Mouse (Mus musculus) neural tube, embryonic 15.5 days (tissue): ENCODE results near the gene Thada. TPM values are rescaled to one million over a fixed set of nuclear protein-coding genes. Genes with fewer than 3 reads are reported as not detected.

ENCODE experiments used
- ATAC-seq: fragments of 200-750 bp; cut with Nextera tagmentation; 2 replicates; pipeline ENCODE4 v1.8.0; 2017; ENCODE audit warnings: mild to moderate bottlenecking, moderate TSS enrichment, moderate library complexity; ENCODE audit not compliant: low FRiP score
- H3K27ac ChIP-seq: fragments of 300-500 bp; sonication (generic); replicated peaks from 2 replicates; pipeline ENCODE4 v1.5.1; 2015; ENCODE audit warnings: mild to moderate bottlenecking, inconsistent platforms
- H3K27me3 ChIP-seq: fragments of 300-500 bp; sonication (generic); replicated peaks from 2 replicates; pipeline ENCODE4 v1.6.1; 2015; ENCODE audit warnings: inconsistent platforms
- H3K36me3 ChIP-seq: fragments of 300-500 bp; sonication (generic); 2 replicates; pipeline ENCODE4 v1.6.1; 2015; ENCODE audit warnings: inconsistent platforms
- H3K4me1 ChIP-seq: fragments of 300-500 bp; sonication (generic); 2 replicates; pipeline ENCODE4 v1.6.1; 2015; ENCODE audit warnings: inconsistent platforms
- H3K4me2 ChIP-seq: fragments of 300-500 bp; sonication (generic); 2 replicates; pipeline ENCODE4 v1.6.1; 2015; ENCODE audit warnings: inconsistent platforms, mild to moderate bottlenecking, moderate library complexity
- H3K4me3 ChIP-seq: fragments of 300-500 bp; sonication (generic); replicated peaks from 2 replicates; pipeline ENCODE4 v1.5.1; 2015; ENCODE audit warnings: mild to moderate bottlenecking, inconsistent platforms
- H3K9ac ChIP-seq: fragments of 300-500 bp; sonication (generic); replicated peaks from 2 replicates; pipeline ENCODE4 v1.6.1; 2015; ENCODE audit warnings: mild to moderate bottlenecking, inconsistent platforms
- H3K9me3 ChIP-seq: fragments of 300-500 bp; sonication (generic); replicated peaks from 2 replicates; pipeline ENCODE4 v1.6.1; 2016; ENCODE audit warnings: inconsistent platforms
- WGBS: fragments of 180-500 bp; shearing (Covaris S2); methylation state at CpG from one replicate; pipeline ENCODE4 v1.1.7; 2015; ENCODE audit warnings: mixed read lengths; 5-methylcytosine and 5-hydroxymethylcytosine counted together
- polyA plus RNA-seq: library from polyadenylated mRNA; unstranded; fragments of >200 nt; fragmentation: Nextera tagmentation; extraction: Ambion mirVana; gene quantifications from 2 replicates; pipeline ENCODE4 v1.2.1, GENCODE M21; 2015

Gene Thada
- polyA plus RNA-seq, 1 experiment from 2014 or later = 7.0 TPM

GRCm38 (mm10) chr17:84435012-84435411 is 31.0 kb downstream of the Thada start:
- Histone ChIP-seq H3K27ac (no peak overlapping the region), H3K4me1 (no peaks in the 10 kb centered on the region), H3K9me3 (no peaks in the 10 kb centered on the region), H3K9ac (no peak overlapping the region), H3K27me3 (no peaks in the 10 kb centered on the region), H3K4me2 (no peak overlapping the region), H3K36me3 (peaks cover 70% of the 10 kb centered on the region), H3K4me3 (no peak overlapping the region)
- 86% methylated on average over 4 of the region's 4 CpGs for WGBS
- no peak for ATAC-seq

DNA sequence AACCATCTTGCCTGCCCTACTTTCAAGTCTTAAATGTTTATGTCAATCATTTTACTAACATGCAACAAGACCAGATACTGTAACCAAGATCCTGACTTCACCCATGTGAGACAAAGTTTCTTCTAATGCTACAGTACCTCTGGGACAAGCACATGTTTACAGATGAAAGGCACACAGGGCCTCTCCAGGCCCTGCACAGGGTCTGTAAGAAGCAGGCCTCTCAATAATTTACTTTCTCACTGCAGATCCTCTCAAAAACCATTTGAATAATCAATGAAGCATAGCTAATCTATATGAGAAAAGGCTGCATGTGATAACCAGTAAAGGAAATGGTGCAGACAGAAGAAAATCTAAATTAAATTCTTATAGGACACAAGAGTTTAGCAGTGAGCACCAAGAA is 31.8 kb downstream of the Thada start:
- Histone ChIP-seq H3K9ac (no peak overlapping the region), H3K4me2 (no peak overlapping the region), H3K36me3 (peaks cover 70% of the 10 kb centered on the region), H3K4me3 (no peak overlapping the region), H3K27me3 (no peaks in the 10 kb centered on the region), H3K27ac (no peak overlapping the region), H3K9me3 (no peaks in the 10 kb centered on the region), H3K4me1 (no peaks in the 10 kb centered on the region)
- ATAC-seq = no peak

GRCm38 (mm10) chr17:84431991-84432390 is 34.0 kb downstream of the Thada start:
- 81% methylated on average over 5 of the region's 5 CpGs for WGBS
- no peaks in the 10 kb centered on the region for H3K9me3 ChIP-seq
- H3K4me2 ChIP-seq = no peak overlapping the region
- no peak overlapping the region for H3K4me3 ChIP-seq
- no peak for ATAC-seq
- no peaks in the 10 kb centered on the region for H3K4me1 ChIP-seq
- H3K36me3 ChIP-seq = peaks cover 65% of the 10 kb centered on the region
- H3K9ac ChIP-seq = no peak overlapping the region
- no peaks in the 10 kb centered on the region for H3K27me3 ChIP-seq
- no peak overlapping the region for H3K27ac ChIP-seq

- Histone ChIP-seq H3K27me3 (no peaks in the 10 kb centered on the region), H3K4me1 (no peaks in the 10 kb centered on the region), H3K27ac (no peak overlapping the region), H3K36me3 (peaks cover 55% of the 10 kb centered on the region), H3K4me3 (no peak overlapping the region), H3K4me2 (no peak overlapping the region), H3K9me3 (no peaks in the 10 kb centered on the region), H3K9ac (no peak overlapping the region)
- 88% methylated on average over 1 of the region's 1 CpGs for WGBS
- no peak for ATAC-seq
These were observed 41.7 kb downstream of the Thada start for GRCm38 (mm10) chr17:84424258-84424657.

GRCm38 (mm10) chr17:84422916-84423315 is 43.1 kb downstream of the Thada start:
- 92% methylated on average over 8 of the region's 8 CpGs for WGBS
- H3K9me3 ChIP-seq = no peaks in the 10 kb centered on the region
- peaks cover 45% of the 10 kb centered on the region for H3K36me3 ChIP-seq

GRCm38 (mm10) chr17:84422001-84422785 is 43.8 kb downstream of the Thada start:
- H3K4me2 ChIP-seq = no peak overlapping the region
- H3K9ac ChIP-seq = no peak overlapping the region
- no peaks in the 10 kb centered on the region for H3K9me3 ChIP-seq
- WGBS = 85% methylated on average over 4 of the region's 4 CpGs
- H3K36me3 ChIP-seq = peaks cover 40% of the 10 kb centered on the region
- ATAC-seq = no peak
- no peaks in the 10 kb centered on the region for H3K4me1 ChIP-seq
- H3K4me3 ChIP-seq = no peak overlapping the region
- no peak overlapping the region for H3K27ac ChIP-seq
- no peaks in the 10 kb centered on the region for H3K27me3 ChIP-seq

More at GRCm38 (mm10) chr17:84422916-84423315, 43.1 kb downstream of the Thada start:
- Histone ChIP-seq H3K27ac (no peak overlapping the region), H3K4me1 (no peaks in the 10 kb centered on the region), H3K9ac (no peak overlapping the region), H3K4me2 (no peak overlapping the region), H3K4me3 (no peak overlapping the region), H3K27me3 (no peaks in the 10 kb centered on the region)
- ATAC-seq = no peak

DNA sequence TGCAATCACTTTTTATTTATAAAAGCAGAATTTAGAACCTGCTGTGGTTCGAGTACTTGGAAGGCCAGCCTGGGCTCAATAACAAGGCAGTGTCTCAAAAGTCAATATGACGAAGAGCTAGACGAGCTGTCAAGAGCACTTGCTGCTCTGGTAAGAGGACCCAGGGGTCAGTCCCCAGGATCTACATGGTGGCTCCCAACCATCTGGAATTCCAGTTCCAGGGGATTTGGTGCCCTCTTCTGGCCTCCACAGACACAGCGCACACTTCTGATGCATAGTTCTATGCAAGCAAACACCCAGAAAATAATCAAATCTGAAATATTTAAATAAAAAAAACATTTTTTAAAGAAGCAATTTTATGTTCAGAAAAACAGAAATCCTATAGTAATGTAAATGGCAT is 45.0 kb downstream of the Thada start:
- H3K4me3 ChIP-seq = no peak overlapping the region
- H3K36me3 ChIP-seq = peaks cover 33% of the 10 kb centered on the region
- 94% methylated on average over 4 of the region's 4 CpGs for WGBS
- ATAC-seq = no peak
- H3K27ac ChIP-seq = no peak overlapping the region
- H3K9me3 ChIP-seq = no peaks in the 10 kb centered on the region
- H3K4me1 ChIP-seq = no peaks in the 10 kb centered on the region
- no peak overlapping the region for H3K4me2 ChIP-seq
- H3K9ac ChIP-seq = no peak overlapping the region
- H3K27me3 ChIP-seq = no peaks in the 10 kb centered on the region

DNA sequence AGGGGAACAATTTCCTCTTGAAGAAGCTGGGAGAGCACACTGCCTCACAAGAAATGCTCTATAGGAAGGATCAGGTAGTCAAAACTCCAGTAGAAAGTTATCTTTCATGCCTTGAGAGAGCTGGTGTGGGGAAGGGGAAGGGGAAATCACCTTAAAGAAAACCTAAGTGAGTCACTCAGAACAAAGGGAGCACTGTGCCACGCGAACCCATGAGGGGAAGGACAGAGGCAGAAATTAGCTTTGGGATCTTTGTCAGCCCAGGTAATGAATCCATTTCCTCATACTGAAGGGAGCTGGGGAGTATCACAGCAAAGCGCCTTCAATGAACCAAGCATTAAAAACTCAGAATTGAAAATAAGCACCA is 45.7 kb downstream of the Thada start:
- H3K27me3 ChIP-seq = no peaks in the 10 kb centered on the region
- peaks cover 25% of the 10 kb centered on the region for H3K36me3 ChIP-seq
- H3K4me1 ChIP-seq = no peaks in the 10 kb centered on the region
- no peak overlapping the region for H3K9ac ChIP-seq
- WGBS = 78% methylated on average over 3 of the region's 3 CpGs
- no peak overlapping the region for H3K4me3 ChIP-seq
- no peak overlapping the region for H3K4me2 ChIP-seq
- ATAC-seq = no peak
- no peak overlapping the region for H3K27ac ChIP-seq
- H3K9me3 ChIP-seq = no peaks in the 10 kb centered on the region

GRCm38 (mm10) chr17:84419326-84420275 is 46.4 kb downstream of the Thada start:
- H3K4me1 ChIP-seq = no peaks in the 10 kb centered on the region
- no peak for ATAC-seq
- no peak overlapping the region for H3K9ac ChIP-seq
- 69% methylated on average over 11 of the region's 11 CpGs for WGBS
- no peak overlapping the region for H3K4me3 ChIP-seq
- peaks cover 19% of the 10 kb centered on the region for H3K36me3 ChIP-seq
- H3K27me3 ChIP-seq = no peaks in the 10 kb centered on the region
- H3K27ac ChIP-seq = no peak overlapping the region
- H3K4me2 ChIP-seq = no peak overlapping the region
- H3K9me3 ChIP-seq = no peaks in the 10 kb centered on the region

- H3K9ac ChIP-seq = no peak overlapping the region
- H3K36me3 ChIP-seq = peaks cover 2% of the 10 kb centered on the region; the same call in 1 of the 2 replicates
- no peaks in the 10 kb centered on the region for H3K27me3 ChIP-seq
- no peak overlapping the region for H3K4me3 ChIP-seq
- no peak overlapping the region for H3K27ac ChIP-seq
- H3K4me1 ChIP-seq = no peaks in the 10 kb centered on the region
- H3K4me2 ChIP-seq = no peak overlapping the region
- no peak for ATAC-seq
- no peaks in the 10 kb centered on the region for H3K9me3 ChIP-seq
- 92% methylated on average over 3 of the region's 3 CpGs for WGBS
These were observed 50.1 kb downstream of the Thada start for GRCm38 (mm10) chr17:84415936-84416335.

DNA sequence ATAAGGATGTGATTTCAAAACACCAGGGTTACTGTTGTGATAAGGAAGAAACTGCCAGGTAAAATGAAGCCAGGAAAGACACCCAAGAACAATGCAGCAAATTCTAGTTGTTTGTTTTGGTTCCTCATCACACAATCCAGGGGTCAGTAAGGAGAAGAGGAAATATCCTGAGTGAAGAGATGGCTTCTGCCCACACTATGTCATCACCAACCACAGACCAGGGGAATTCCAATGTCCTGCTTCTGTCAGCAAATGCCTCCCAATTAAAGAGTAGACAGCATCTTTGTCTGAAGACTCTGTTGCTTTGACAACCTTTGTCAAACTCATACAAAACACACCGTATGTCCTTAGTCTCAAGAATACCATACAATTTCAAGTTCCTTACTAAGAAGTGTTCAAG is 57.3 kb downstream of the Thada start:
- no peak overlapping the region for H3K4me3 ChIP-seq
- ATAC-seq = no peak
- WGBS = 84% methylated on average over 1 of the region's 1 CpGs
- no peaks in the 10 kb centered on the region for H3K27me3 ChIP-seq
- no peaks in the 10 kb centered on the region for H3K4me1 ChIP-seq
- H3K27ac ChIP-seq = no peak overlapping the region
- H3K4me2 ChIP-seq = no peak overlapping the region
- H3K9me3 ChIP-seq = no peaks in the 10 kb centered on the region
- no peak overlapping the region for H3K9ac ChIP-seq
- peaks cover 2% of the 10 kb centered on the region; the same call in 1 of the 2 replicates for H3K36me3 ChIP-seq

GRCm38 (mm10) chr17:84405616-84406015 is 60.4 kb downstream of the Thada start:
- Histone ChIP-seq H3K27me3 (no peaks in the 10 kb centered on the region), H3K9ac (no peak overlapping the region), H3K4me2 (no peak overlapping the region), H3K4me1 (no peaks in the 10 kb centered on the region), H3K4me3 (no peak overlapping the region), H3K9me3 (no peaks in the 10 kb centered on the region), H3K36me3 (peaks cover 2% of the 10 kb centered on the region; the same call in 1 of the 2 replicates), H3K27ac (no peak overlapping the region)
- 77% methylated on average over 6 of the region's 6 CpGs for WGBS
- ATAC-seq = no peak
